Comparison of ENCODE assay signal across 8 mouse cellular contexts in the genomic region with DNA sequence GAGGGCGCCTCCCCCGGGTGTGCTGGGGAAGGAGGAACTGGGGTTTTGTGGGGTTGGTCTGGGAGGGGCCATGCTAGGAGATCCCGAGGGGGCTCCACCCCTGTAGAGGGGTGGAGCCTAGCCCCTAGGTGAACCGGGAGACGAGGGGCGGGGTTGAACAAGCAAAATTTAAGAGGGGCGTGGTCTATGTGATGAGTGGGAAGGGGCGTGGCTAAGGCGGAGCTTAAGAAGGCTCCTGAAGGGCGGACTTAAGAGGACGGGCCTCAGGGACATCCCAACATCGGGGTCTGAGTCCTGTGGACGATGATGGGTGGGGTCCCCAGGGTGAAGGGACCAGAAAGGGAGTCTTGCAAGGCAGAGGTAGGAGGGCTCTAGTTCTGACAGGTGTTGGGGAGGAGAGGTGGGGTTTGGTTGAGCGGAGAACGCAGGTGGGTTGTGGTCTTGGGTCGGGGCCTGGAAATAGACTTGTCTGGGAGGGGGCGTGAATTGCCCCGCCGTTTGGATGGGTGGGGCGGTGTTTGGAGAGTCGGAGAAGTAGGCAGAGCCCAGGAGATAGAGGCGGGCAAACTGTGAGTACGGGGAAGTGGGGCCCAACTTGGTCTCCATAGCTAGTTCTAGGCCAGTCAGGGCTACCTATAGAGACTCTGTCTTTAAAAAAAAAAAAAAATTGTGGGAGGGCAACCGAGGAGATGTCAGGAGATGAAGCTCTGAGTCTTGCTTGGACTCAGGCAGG. TPM values are rescaled to one million over a fixed set of nuclear protein-coding genes. Genes with fewer than 3 reads are reported as not detected.
DNase-seq lines count a peak whose midpoint lies in the region; ATAC-seq lines count a peak whose summit lies in the region.

No protein-coding gene starts in this region.

- 2% methylated on average over 24 of the region's 24 CpGs for WGBS in embryonic facial prominence, embryonic 13.5 days
- WGBS in limb, embryonic 10.5 days, result 2% methylated on average over 24 of the region's 24 CpGs
- WGBS in midbrain, embryonic 10.5 days, result 3% methylated on average over 24 of the region's 24 CpGs

- H3K9ac ChIP-seq in embryonic facial prominence, embryonic 13.5 days, result peak overlapping the region; percentile 56

- H3K4me2 ChIP-seq in embryonic facial prominence, embryonic 13.5 days, result peak overlapping the region; percentile 64

- DNase-seq in ovary, adult 18-20 months (ENCODE audit: low spot score), result peak; percentile 83
- no peak for DNase-seq in ovary, postnatal 10 days (ENCODE audit: low spot score)
- peak; percentile 39 for DNase-seq in heart, postnatal 25 days (ENCODE audit: low spot score)
- DNase-seq in limb, embryonic 10.5 days (ENCODE audit: low spot score), result peak; percentile 63
- DNase-seq in midbrain, embryonic 10.5 days (ENCODE audit: low spot score), result no peak
- peak; percentile 86 for DNase-seq in splenic B cell, adult 2 months (ENCODE audit: low read depth, low spot score)
- DNase-seq in frontal cortex, adult 2 months (ENCODE audit: extremely low spot score in 1 of 2, low spot score in 1 of 2), result no peak

- 0 out of 2 replicates have a peak, but pooled peaks have one; percentile 27 for ATAC-seq in embryonic facial prominence, embryonic 13.5 days (ENCODE audit: insufficient number of reproducible peaks, insufficient read depth, low FRiP score, low TSS enrichment, low read depth)

- intact Hi-C loops in heart, postnatal 25 days (cut with DNase I), result no loop called here

- H3K27me3 ChIP-seq in embryonic facial prominence, embryonic 13.5 days, result peaks cover 89% of the 10 kb centered on the region
- peaks cover 90% of the 10 kb centered on the region for H3K27me3 ChIP-seq in limb, embryonic 10.5 days (ENCODE audit: low read depth, poor library complexity, severe bottlenecking)
- H3K27me3 ChIP-seq in midbrain, embryonic 10.5 days (ENCODE audit: low read depth, poor library complexity, severe bottlenecking), result peaks cover 97% of the 10 kb centered on the region
- H3K27me3 ChIP-seq in splenic B cell, adult 2 months (ENCODE audit: control insufficient read depth, insufficient read depth, low read length, poor library complexity, severe bottlenecking), result no peaks in the 10 kb centered on the region

- H3K36me3 ChIP-seq in embryonic facial prominence, embryonic 13.5 days, result no peaks in the 10 kb centered on the region
- H3K36me3 ChIP-seq in limb, embryonic 10.5 days, result no peaks in the 10 kb centered on the region
- no peaks in the 10 kb centered on the region for H3K36me3 ChIP-seq in midbrain, embryonic 10.5 days
- H3K36me3 ChIP-seq in splenic B cell, adult 2 months (ENCODE audit: control insufficient read depth, insufficient read depth, low read length, poor library complexity, severe bottlenecking), result no peaks in the 10 kb centered on the region

- peak overlapping the region; percentile 43 for H3K4me3 ChIP-seq in embryonic facial prominence, embryonic 13.5 days
- peak overlapping the region; percentile 51 for H3K4me3 ChIP-seq in limb, embryonic 10.5 days
- H3K4me3 ChIP-seq in midbrain, embryonic 10.5 days, result peak overlapping the region; percentile 51

- peaks cover 3% of the 10 kb centered on the region for H3K9me3 ChIP-seq in embryonic facial prominence, embryonic 13.5 days
- H3K9me3 ChIP-seq in limb, embryonic 10.5 days (replicated peaks), result peaks cover 2% of the 10 kb centered on the region
- peaks cover 3% of the 10 kb centered on the region for H3K9me3 ChIP-seq in midbrain, embryonic 10.5 days (replicated peaks)

- H3K27ac ChIP-seq in embryonic facial prominence, embryonic 13.5 days, result no peak overlapping the region
- H3K27ac ChIP-seq in limb, embryonic 10.5 days, result 0 out of 2 replicates have a peak overlapping the region, but pooled peaks have one; percentile 30
- H3K27ac ChIP-seq in midbrain, embryonic 10.5 days (replicated peaks), result no peak overlapping the region

- H3K4me1 ChIP-seq in embryonic facial prominence, embryonic 13.5 days, result peaks cover 21% of the 10 kb centered on the region
- peaks cover 21% of the 10 kb centered on the region for H3K4me1 ChIP-seq in limb, embryonic 10.5 days
- peaks cover 22% of the 10 kb centered on the region for H3K4me1 ChIP-seq in midbrain, embryonic 10.5 days

RNA-seq across cellular contexts. Expression of a gene that starts 0.5 kb away (rescaled TPM):
- polyA plus RNA-seq in embryonic facial prominence, embryonic 13.5 days (2015; fragmentation: Nextera tagmentation; extraction: Ambion mirVana), result 0.55 and 1.1 TPM in 2 replicates
- total RNA-seq in heart, postnatal 25 days (2021), result under 1 TPM; 0.31 to 0.36 TPM
- polyA plus RNA-seq in limb, embryonic 10.5 days (2016; fragmentation: Nextera tagmentation; extraction: Ambion mirVana), result 0.29 and 0.45 TPM in 2 replicates
- polyA plus RNA-seq in midbrain, embryonic 10.5 days (2016; fragmentation: Nextera tagmentation; extraction: Ambion mirVana), result 0.14 TPM in 2 replicates
- 0.13 and 0.14 TPM in 2 replicates for polyA plus RNA-seq in frontal cortex, adult 2 months (2012; rRNA removed)

RNA-seq across cellular contexts. Expression of a gene that starts 7.3 kb away (rescaled TPM):
- not detected in 2 replicates for polyA plus RNA-seq in embryonic facial prominence, embryonic 13.5 days (2015; fragmentation: Nextera tagmentation; extraction: Ambion mirVana)
- total RNA-seq in heart, postnatal 25 days (2021), result under 1 TPM; 0.14 to 0.31 TPM
- not detected in 2 replicates for polyA plus RNA-seq in limb, embryonic 10.5 days (2016; fragmentation: Nextera tagmentation; extraction: Ambion mirVana)
- not detected in 2 replicates for polyA plus RNA-seq in midbrain, embryonic 10.5 days (2016; fragmentation: Nextera tagmentation; extraction: Ambion mirVana)
- polyA plus RNA-seq in frontal cortex, adult 2 months (2012; rRNA removed), result 0.06 TPM in 1 of 2 replicates, not detected in the other

RNA-seq across cellular contexts. Expression of a gene that starts 9.6 kb away (rescaled TPM):
- polyA plus RNA-seq in embryonic facial prominence, embryonic 13.5 days (2015; fragmentation: Nextera tagmentation; extraction: Ambion mirVana), result 47.8 and 59.4 TPM in 2 replicates
- 100 to 1,000 TPM; 140 to 143 TPM for total RNA-seq in heart, postnatal 25 days (2021)
- 21.3 and 28.8 TPM in 2 replicates for polyA plus RNA-seq in limb, embryonic 10.5 days (2016; fragmentation: Nextera tagmentation; extraction: Ambion mirVana)
- polyA plus RNA-seq in midbrain, embryonic 10.5 days (2016; fragmentation: Nextera tagmentation; extraction: Ambion mirVana), result 21.5 and 27.0 TPM in 2 replicates
- 183 and 191 TPM in 2 replicates for polyA plus RNA-seq in frontal cortex, adult 2 months (2012; rRNA removed)

RNA-seq across cellular contexts. Expression of a gene that starts 16.4 kb away (rescaled TPM):
- polyA plus RNA-seq in embryonic facial prominence, embryonic 13.5 days (2015; fragmentation: Nextera tagmentation; extraction: Ambion mirVana), result 77.1 and 82.4 TPM in 2 replicates
- total RNA-seq in heart, postnatal 25 days (2021), result 10 to 100 TPM; 27.0 to 31.1 TPM
- polyA plus RNA-seq in limb, embryonic 10.5 days (2016; fragmentation: Nextera tagmentation; extraction: Ambion mirVana), result 76.2 and 77.5 TPM in 2 replicates
- polyA plus RNA-seq in midbrain, embryonic 10.5 days (2016; fragmentation: Nextera tagmentation; extraction: Ambion mirVana), result 62.1 and 62.9 TPM in 2 replicates
- 81.2 and 87.6 TPM in 2 replicates for polyA plus RNA-seq in frontal cortex, adult 2 months (2012; rRNA removed)

RNA-seq across cellular contexts. Expression of a gene that starts 21.9 kb away (rescaled TPM):
- polyA plus RNA-seq in embryonic facial prominence, embryonic 13.5 days (2015; fragmentation: Nextera tagmentation; extraction: Ambion mirVana), result 18.0 and 22.0 TPM in 2 replicates
- 10 to 100 TPM; 17.4 to 22.8 TPM for total RNA-seq in heart, postnatal 25 days (2021)
- 5.6 TPM in 2 replicates for polyA plus RNA-seq in limb, embryonic 10.5 days (2016; fragmentation: Nextera tagmentation; extraction: Ambion mirVana)
- polyA plus RNA-seq in midbrain, embryonic 10.5 days (2016; fragmentation: Nextera tagmentation; extraction: Ambion mirVana), result 8.6 and 9.3 TPM in 2 replicates
- polyA plus RNA-seq in frontal cortex, adult 2 months (2012; rRNA removed), result 20.9 and 22.9 TPM in 2 replicates

Comparison
In these comparisons a context has a peak if more than half of its experiments do, and no peak if none do; other contexts are left out.
1. DNase-seq: peak in ovary, adult 18-20 months (single experiment), heart, postnatal 25 days (single experiment), limb, embryonic 10.5 days (single experiment) and splenic B cell, adult 2 months (single experiment); none in ovary, postnatal 10 days (single experiment), midbrain, embryonic 10.5 days (single experiment) and frontal cortex, adult 2 months (0 of 2).
2. Peak in every context shown above with its lines, with median percentiles within 50 percentile points of each other: H3K4me3 ChIP-seq.